Mouse (Mus musculus) G1E (cell line): ENCODE measurements around the gene Tk1. TPM values are rescaled to one million over a fixed set of nuclear protein-coding genes. Genes with fewer than 3 reads are reported as not detected.

Experiments
- ATAC-seq: 2 replicates; pipeline ENCODE4 v1.8.0; 2016; ENCODE audit warnings: mild to moderate bottlenecking; ENCODE audit not compliant: insufficient number of reproducible peaks, poor library complexity, low FRiP score, severe bottlenecking; ENCODE audit errors: extremely low read depth
- DNase-seq: peaks from one replicate; pipeline ENCODE4 v3.0.0; 2012; ENCODE audit warnings: low spot score
- H3K27me3 ChIP-seq: 2 replicates; pipeline ENCODE4 v1.6.1; 2012; ENCODE audit warnings: mild to moderate bottlenecking, low read length, inconsistent platforms; ENCODE audit not compliant: insufficient read depth
- H3K36me3 ChIP-seq: replicated peaks from 2 replicates; pipeline ENCODE3; 2012; ENCODE audit warnings: mild to moderate bottlenecking, inconsistent platforms
- H3K4me1 ChIP-seq: 2 replicates; pipeline ENCODE4 v1.6.1; 2012; ENCODE audit warnings: low read depth, low read length, inconsistent platforms, mixed read lengths; ENCODE audit not compliant: insufficient read depth
- H3K4me3 ChIP-seq: 2 replicates; pipeline ENCODE4 v1.5.1; 2012; ENCODE audit warnings: low read depth, mild to moderate bottlenecking, inconsistent platforms, low read length, moderate library complexity, mixed read lengths
- H3K9me3 ChIP-seq: replicated peaks from 2 replicates; pipeline ENCODE4 v1.6.1; 2012; ENCODE audit warnings: inconsistent platforms
- CTCF ChIP-seq: IDR thresholded peaks from 2 replicates; pipeline ENCODE4 v1.5.1; 2012; ENCODE audit warnings: low read depth, low read length, inconsistent platforms, mixed read lengths
- GATA1 ChIP-seq: IDR thresholded peaks from 2 replicates; pipeline ENCODE4 v1.6.1; 2012; ENCODE audit warnings: borderline replicate concordance, low read length, inconsistent platforms, mixed read lengths
- GATA2 ChIP-seq: IDR thresholded peaks from 2 replicates; pipeline ENCODE4 v1.6.1; 2012; ENCODE audit warnings: low read depth, low read length, inconsistent platforms, borderline replicate concordance
- POLR2AphosphoS5 ChIP-seq: IDR thresholded peaks from 2 replicates; pipeline ENCODE4 v1.6.1; 2012; ENCODE audit warnings: low read depth, low read length, inconsistent platforms; ENCODE audit not compliant: insufficient replicate concordance
- TAL1 ChIP-seq: conservative IDR thresholded peaks from 2 replicates; pipeline ENCODE4 v1.6.1; 2012; ENCODE audit warnings: low read depth, low read length, inconsistent platforms, mixed read lengths
- polyA plus RNA-seq: library from polyadenylated mRNA; stranded (reverse); fragments of >175 nt; gene quantifications from 2 replicates; pipeline ENCODE4 v1.2.3, GENCODE M21; 2012
- total RNA-seq, 2 experiments: library from RNA; stranded (forward) in 1 of 2; stranded (reverse) in 1 of 2; fragments of 200-1000 nt in 1 of 2; fragments of >200 nt in 1 of 2; fragmentation: Nextera tagmentation in 1 of 2; gene quantifications; 2 replicates each; pipeline ENCODE4 v1.2.3; 2014 to 2017

Tk1 gene
- total and polyA plus RNA-seq, 3 experiments, result 73.2 to 77.0 (median 75.8) TPM

DNA sequence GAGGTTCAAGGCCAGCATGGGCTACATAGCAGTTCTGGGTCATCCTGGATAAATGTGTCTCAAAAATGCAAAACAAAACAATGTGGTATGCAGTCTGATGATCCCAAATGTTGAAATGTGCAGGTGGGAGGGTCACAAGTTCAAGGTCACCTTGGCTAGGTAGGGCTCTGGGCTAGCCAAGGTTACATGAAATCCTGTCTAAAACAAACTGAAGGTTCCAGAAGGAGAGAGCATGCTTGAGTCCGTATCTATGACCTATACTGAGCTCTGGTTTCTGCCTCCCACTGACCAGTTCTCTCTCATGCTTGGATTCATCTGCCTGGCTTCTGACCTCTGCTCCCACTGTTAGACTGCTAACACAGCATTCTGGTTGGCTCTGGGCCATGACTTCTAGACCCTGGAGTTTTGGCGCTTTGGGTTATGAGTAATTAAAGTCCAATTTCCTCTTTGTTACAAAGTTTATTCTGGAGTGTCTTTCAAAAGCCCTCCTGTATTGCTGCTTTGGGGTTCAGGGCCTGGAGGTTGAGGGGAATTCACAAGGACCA, 3.9 kb upstream of the Tk1 start:
- H3K4me1 ChIP-seq, result peaks cover 69% of the 10 kb centered on the region

DNA sequence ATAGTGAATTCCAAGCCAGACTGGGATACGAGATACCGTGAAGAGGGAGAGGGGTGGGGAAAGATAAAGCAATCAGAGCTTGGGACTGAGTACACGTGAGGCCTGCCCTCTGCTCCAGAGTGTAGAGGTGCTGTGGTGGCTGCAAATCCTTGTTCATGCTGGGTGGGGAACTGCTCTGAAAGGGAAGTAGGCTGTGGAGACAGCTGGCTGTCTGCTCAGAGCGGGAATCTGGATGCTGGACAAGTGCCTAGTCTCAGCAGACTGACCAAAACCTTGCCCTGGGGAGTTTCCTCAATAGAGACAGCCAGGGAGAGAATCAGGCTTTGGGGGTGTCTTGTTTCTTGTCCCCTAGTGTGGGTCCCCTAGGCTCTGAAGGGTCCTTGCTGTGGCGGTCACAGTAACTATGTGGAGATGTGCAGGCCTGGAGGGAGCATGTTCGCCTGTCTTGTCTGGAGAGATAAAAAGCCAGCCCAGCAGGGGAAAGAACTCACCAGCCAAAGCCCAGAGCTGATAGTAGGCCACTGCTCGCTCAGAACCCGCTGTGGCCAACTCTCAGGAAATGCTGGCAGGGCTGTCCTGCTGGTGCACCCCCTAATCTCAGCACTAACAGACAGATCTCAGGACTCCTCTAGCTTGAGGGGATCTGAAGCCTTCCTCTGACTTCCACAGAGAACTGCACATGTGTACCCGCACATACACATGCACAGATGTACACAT, 3.2 kb upstream of the Tk1 start:
- DNase-seq (no peak), ATAC-seq (no peak)
- Histone ChIP-seq H3K4me1 (peaks cover 74% of the 10 kb centered on the region), H3K4me3 (no peak overlapping the region), H3K9me3 (no peaks in the 10 kb centered on the region), H3K36me3 (peaks cover 14% of the 10 kb centered on the region), H3K27me3 (no peaks in the 10 kb centered on the region)
- TF ChIP-seq GATA2 (no peak), CTCF (no peak), GATA1 (no peak), POLR2AphosphoS5 (no peak), TAL1 (no peak)

More for the DNA sequence above, 3.9 kb upstream of the Tk1 start:
- Histone ChIP-seq H3K9me3 (no peaks in the 10 kb centered on the region), H3K36me3 (peaks cover 9% of the 10 kb centered on the region), H3K4me3 (no peak overlapping the region), H3K27me3 (no peaks in the 10 kb centered on the region)
- no peak for TF ChIP-seq TAL1
- TF ChIP-seq GATA1, result no peak
- no peak for TF ChIP-seq POLR2AphosphoS5
- TF ChIP-seq CTCF, result no peak
- TF ChIP-seq GATA2, result no peak
- ATAC-seq (no peak), DNase-seq (no peak)

DNA sequence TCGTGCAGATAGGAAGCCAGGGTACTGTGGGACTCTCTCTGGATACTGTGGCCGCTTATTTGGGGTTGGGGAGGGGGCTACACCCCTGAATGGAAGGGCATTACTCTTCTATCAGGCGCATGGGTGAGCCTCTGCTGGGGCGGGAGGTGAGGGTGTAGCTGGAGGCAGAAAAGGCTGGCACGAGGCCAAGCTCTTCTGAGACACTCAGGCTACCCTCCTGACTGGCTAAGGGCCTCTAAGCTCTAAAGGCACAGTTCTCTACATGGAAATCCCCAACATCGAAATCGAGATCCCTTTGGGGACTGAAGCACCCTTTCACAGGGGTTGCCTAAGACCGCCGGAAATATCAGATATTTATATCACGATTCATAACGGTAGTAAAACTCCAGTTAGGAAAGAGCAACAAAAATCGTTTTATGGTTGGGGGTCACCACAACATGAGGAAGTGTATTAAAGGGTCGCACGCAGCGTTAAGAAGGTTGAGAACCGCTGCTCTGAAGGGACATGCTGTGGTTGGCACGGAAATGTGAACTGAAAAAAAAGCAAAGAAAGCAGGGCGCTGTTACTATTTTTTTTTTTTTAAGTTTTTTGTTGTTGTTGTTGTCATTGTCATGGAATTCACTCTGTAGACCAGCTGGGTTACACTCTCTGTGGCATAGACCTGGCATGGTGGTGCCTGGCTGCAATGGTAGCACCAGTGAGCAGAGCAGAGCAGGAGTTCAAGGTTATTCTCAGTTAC, 2.4 kb upstream of the Tk1 start:
- peaks cover 81% of the 10 kb centered on the region for H3K4me1 ChIP-seq
- peak; percentile 33 for DNase-seq
- ATAC-seq, result no peak
- TF ChIP-seq GATA1 (no peak), GATA2 (no peak), CTCF (no peak), POLR2AphosphoS5 (no peak), TAL1 (no peak)
- no peaks in the 10 kb centered on the region for H3K27me3 ChIP-seq
- no peaks in the 10 kb centered on the region for H3K9me3 ChIP-seq
- H3K36me3 ChIP-seq, result peaks cover 21% of the 10 kb centered on the region
- H3K4me3 ChIP-seq, result no peak overlapping the region

DNA sequence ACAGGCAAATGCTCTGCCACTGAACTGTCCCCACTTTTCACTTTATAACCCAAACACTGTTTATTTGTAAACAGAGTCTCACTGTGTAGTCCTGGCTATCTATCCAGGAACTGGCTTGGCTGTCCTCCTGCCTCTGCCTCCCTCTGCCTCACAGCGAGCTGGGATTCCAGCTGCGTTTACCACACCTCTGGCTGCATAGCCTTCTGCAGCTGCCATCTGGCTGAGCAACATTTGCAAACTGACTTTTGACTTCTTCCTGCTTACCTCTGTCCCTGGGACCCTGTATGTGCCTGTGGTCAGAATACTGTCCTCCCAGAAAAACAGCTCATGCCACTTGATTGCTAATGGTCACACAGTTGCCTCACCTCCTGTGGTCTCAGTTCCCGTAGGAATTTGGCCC, 1.5 kb upstream of the Tk1 start:
- no peak for TF ChIP-seq POLR2AphosphoS5
- no peak for TF ChIP-seq GATA2
- no peak for TF ChIP-seq TAL1
- TF ChIP-seq CTCF, result no peak
- no peak for TF ChIP-seq GATA1
- ATAC-seq, result no peak
- Histone ChIP-seq H3K4me3 (no peak overlapping the region), H3K36me3 (peaks cover 28% of the 10 kb centered on the region), H3K4me1 (peaks cover 85% of the 10 kb centered on the region), H3K27me3 (no peaks in the 10 kb centered on the region), H3K9me3 (no peaks in the 10 kb centered on the region)
- no peak for DNase-seq

DNA sequence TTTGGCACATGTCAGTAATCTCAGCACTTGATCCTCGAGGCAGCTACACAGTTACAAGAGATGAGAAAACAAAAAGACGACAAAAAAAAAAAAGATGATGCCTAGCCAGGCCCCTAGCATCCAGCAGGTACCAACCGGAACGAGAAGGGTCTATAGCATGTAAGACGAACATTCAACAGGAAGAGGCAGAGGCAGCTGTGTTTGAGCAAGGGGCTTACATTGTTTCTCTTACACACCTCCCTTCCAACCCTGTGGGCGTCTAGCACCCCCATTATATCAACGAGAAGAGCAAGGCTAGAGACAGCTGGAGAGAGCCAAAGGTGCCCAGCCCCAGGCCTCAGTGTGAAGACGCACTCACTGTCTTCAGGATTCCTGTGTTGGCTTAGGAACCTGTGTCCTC, 1.0 kb upstream of the Tk1 start:
- DNase-seq, result no peak
- Histone ChIP-seq H3K9me3 (no peaks in the 10 kb centered on the region), H3K27me3 (no peaks in the 10 kb centered on the region), H3K4me1 (peaks cover 85% of the 10 kb centered on the region), H3K36me3 (peaks cover 33% of the 10 kb centered on the region), H3K4me3 (no peak overlapping the region)
- ATAC-seq, result no peak
- TF ChIP-seq TAL1 (no peak), POLR2AphosphoS5 (no peak), GATA1 (no peak), CTCF (no peak), GATA2 (no peak)

DNA sequence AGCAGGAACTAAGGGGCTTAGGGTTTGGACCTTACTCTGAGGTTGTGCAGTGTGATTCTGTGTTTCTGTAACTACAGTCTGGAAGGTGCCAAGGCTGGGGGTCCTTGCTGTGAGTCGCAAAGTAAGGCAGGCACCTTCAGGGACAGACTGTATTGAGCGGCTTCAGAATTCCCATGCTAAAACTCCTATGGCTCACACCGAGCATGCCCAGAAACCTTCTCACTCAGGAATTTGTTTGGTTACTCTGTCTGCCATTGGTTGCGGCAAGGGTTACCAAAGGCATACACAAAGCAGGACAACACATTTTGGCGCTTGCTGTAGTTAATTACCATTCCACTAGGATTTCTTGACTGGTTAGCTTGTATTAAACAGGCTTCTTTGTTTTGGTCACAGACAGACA, 272 bp upstream of the Tk1 start:
- ATAC-seq (0 out of 2 replicates have a peak, but pooled peaks have one; percentile 6), DNase-seq (no peak)
- H3K4me1 ChIP-seq, result peaks cover 87% of the 10 kb centered on the region
- no peak for TF ChIP-seq CTCF
- TF ChIP-seq GATA2, result no peak
- TF ChIP-seq GATA1, result no peak
- no peak for TF ChIP-seq POLR2AphosphoS5
- TF ChIP-seq TAL1, result no peak
- H3K4me3 ChIP-seq, result peak overlapping the region; percentile 79
- peaks cover 40% of the 10 kb centered on the region for H3K36me3 ChIP-seq
- no peaks in the 10 kb centered on the region for H3K9me3 ChIP-seq
- H3K27me3 ChIP-seq, result no peaks in the 10 kb centered on the region
